Mouse (Mus musculus) forebrain, embryonic 14.5 days (tissue): Measurements from ENCODE around the gene Bcl7c. TPM values are rescaled to one million over a fixed set of nuclear protein-coding genes. Genes with fewer than 3 reads are reported as not detected.

Source experiments
- ATAC-seq: fragments of 200-750 bp; cut with Nextera tagmentation; 2 replicates; pipeline ENCODE4 v1.8.0; 2017; ENCODE audit warnings: mild to moderate bottlenecking, moderate library complexity
- DNase-seq: peaks from one replicate; pipeline ENCODE4 v3.0.0-alpha.2; 2015; ENCODE audit warnings: low spot score
- H3K27ac ChIP-seq: fragments of 300-500 bp; sonication (generic); 2 replicates; pipeline ENCODE4 v1.5.1; 2014; ENCODE audit warnings: low read depth, mild to moderate bottlenecking, control low read depth, low read length, moderate library complexity
- H3K27me3 ChIP-seq: fragments of 300-500 bp; sonication (generic); replicated peaks from 2 replicates; pipeline ENCODE4 v1.6.1; 2014; ENCODE audit warnings: low read length, control low read depth, mixed read lengths; ENCODE audit not compliant: control insufficient read depth, insufficient read depth
- H3K36me3 ChIP-seq: fragments of 300-500 bp; sonication (generic); 2 replicates; pipeline ENCODE4 v1.6.1; 2014; ENCODE audit warnings: low read length, control low read depth; ENCODE audit not compliant: control insufficient read depth, insufficient read depth
- H3K4me1 ChIP-seq: fragments of 300-500 bp; sonication (generic); 2 replicates; pipeline ENCODE4 v1.6.1; 2014; ENCODE audit warnings: antibody characterized with exemption, low read length, control low read depth; ENCODE audit not compliant: control insufficient read depth, insufficient read depth
- H3K4me2 ChIP-seq: fragments of 300-500 bp; sonication (generic); 2 replicates; pipeline ENCODE4 v1.6.1; 2014; ENCODE audit warnings: mild to moderate bottlenecking, control low read depth, low read length
- H3K4me3 ChIP-seq: fragments of 300-500 bp; sonication (generic); 2 replicates; pipeline ENCODE4 v1.5.1; 2014; ENCODE audit warnings: low read depth, low read length, control low read depth
- H3K9ac ChIP-seq: fragments of 300-500 bp; sonication (generic); 2 replicates; pipeline ENCODE4 v1.6.1; 2014; ENCODE audit warnings: mild to moderate bottlenecking, low read length, control low read depth, moderate library complexity
- H3K9me3 ChIP-seq: fragments of 300-500 bp; sonication (generic); replicated peaks from 2 replicates; pipeline ENCODE4 v1.6.1; 2016; ENCODE audit warnings: low read length, control low read depth, mixed read lengths; ENCODE audit not compliant: control insufficient read depth
- WGBS: fragments of 180-500 bp; shearing (Covaris S2); extraction: QIAGEN DNeasy Blood & Tissue Kit; methylation state at CpG from one replicate; pipeline ENCODE4 v1.1.7; 2014; 5-methylcytosine and 5-hydroxymethylcytosine counted together
- polyA plus RNA-seq: library from polyadenylated mRNA; unstranded; fragments of >200 nt; fragmentation: Nextera tagmentation; extraction: Ambion mirVana; gene quantifications from 2 replicates; pipeline ENCODE4 v1.2.1, GENCODE M21; 2014

The Bcl7c gene
- polyA plus RNA-seq: 40.8 and 45.7 TPM in 2 replicates

DNA sequence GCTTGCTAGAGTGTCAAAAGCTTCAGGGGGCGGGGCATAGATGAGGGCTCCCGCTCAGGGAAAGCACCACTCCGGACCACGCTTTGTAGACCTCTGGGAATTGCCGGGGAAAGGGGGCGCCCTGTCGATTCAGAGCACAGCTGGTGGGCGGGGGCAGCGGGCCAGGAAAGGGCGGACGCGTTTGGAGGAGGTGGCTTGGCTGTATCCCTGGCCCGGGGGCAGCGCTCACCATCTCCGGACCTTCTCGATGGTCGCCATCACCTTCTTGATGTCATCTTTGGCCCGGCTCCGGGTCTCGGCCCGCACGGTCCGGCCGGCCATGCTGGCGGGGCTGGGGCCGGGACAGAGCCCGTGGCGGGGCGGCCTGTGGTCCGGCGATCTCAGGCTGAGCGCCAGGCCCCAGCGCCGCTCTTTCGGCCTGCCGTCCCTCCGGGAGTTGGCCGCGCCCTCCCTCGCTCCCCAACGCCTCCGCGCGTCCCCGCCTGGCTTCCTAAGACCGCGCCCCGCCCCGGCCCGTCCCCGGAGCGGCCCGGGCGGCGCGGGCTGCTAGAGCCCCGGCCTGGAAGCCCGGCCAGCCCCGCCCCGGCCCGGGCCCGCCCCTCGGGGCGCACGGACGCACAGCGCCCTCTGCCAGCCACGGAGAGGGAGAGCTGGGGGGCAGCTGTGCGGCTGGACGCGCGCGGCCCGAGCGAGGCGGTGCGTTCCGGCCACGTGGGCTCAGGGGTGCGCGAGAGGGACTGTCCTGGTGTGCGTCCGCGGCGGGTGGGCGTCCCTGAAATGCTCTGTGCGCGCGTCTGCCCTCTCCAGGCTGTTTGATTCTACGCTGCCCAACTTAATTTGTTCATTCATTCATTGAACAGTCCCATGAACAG lies at the start of gene Bcl7c:
Gene Bcl7c, minus strand, starts transcription at position 727 of the 872 bp plus-strand sequence.
- peak; percentile 82 for ATAC-seq
- Histone ChIP-seq H3K27me3 (no peaks in the 10 kb centered on the region), H3K9me3 (no peaks in the 10 kb centered on the region), H3K4me2 (peak within 1 kb of the TSS; percentile 61), H3K27ac (peak within 1 kb of the TSS; percentile 95), H3K9ac (peak within 1 kb of the TSS; percentile 89), H3K4me1 (peaks cover 12% of the 10 kb centered on the region), H3K36me3 (peaks cover 25% of the 10 kb centered on the region), H3K4me3 (peak within 1 kb of the TSS; percentile 78)
- peak; percentile 93 for DNase-seq
- under 1% methylated on average over 48 of the region's 90 CpGs for WGBS

- H3K4me2 ChIP-seq: no peak overlapping the region
- ATAC-seq (no peak), DNase-seq (no peak)
- H3K9ac ChIP-seq: no peak overlapping the region
- no peaks in the 10 kb centered on the region for H3K9me3 ChIP-seq
- H3K27ac ChIP-seq: no peak overlapping the region
- H3K27me3 ChIP-seq: no peaks in the 10 kb centered on the region
- WGBS: 91% methylated on average over 7 of the region's 7 CpGs
- no peak overlapping the region for H3K4me3 ChIP-seq
- H3K36me3 ChIP-seq: peaks cover 100% of the 10 kb centered on the region
- H3K4me1 ChIP-seq: no peaks in the 10 kb centered on the region
These were observed 45.0 kb upstream of the Bcl7c start for GRCm38 (mm10) chr7:127753741-127754140.

GRCm38 (mm10) chr7:127753158-127753557 lies 44.4 kb upstream of the Bcl7c start:
- Histone ChIP-seq H3K4me3 (no peak overlapping the region), H3K27me3 (no peaks in the 10 kb centered on the region), H3K4me1 (no peaks in the 10 kb centered on the region), H3K27ac (no peak overlapping the region), H3K4me2 (no peak overlapping the region), H3K9me3 (no peaks in the 10 kb centered on the region), H3K36me3 (peaks cover 100% of the 10 kb centered on the region), H3K9ac (no peak overlapping the region)
- no peak for ATAC-seq
- no peak for DNase-seq
- 79% methylated on average over 5 of the region's 5 CpGs for whole genome bisulfite sequencing

- no peaks in the 10 kb centered on the region for H3K27me3 ChIP-seq
- H3K9me3 ChIP-seq: no peaks in the 10 kb centered on the region
- ATAC-seq (no peak), DNase-seq (no peak)
- H3K9ac ChIP-seq: no peak overlapping the region
- no peak overlapping the region for H3K27ac ChIP-seq
- H3K36me3 ChIP-seq: peaks cover 92% of the 10 kb centered on the region
- H3K4me1 ChIP-seq: peaks cover 6% of the 10 kb centered on the region; the same call in 1 of the 2 replicates
- 91% methylated on average over 27 of the region's 27 CpGs for WGBS
- no peak overlapping the region for H3K4me2 ChIP-seq
- no peak overlapping the region for H3K4me3 ChIP-seq
These were observed 43.3 kb upstream of the Bcl7c start for GRCm38 (mm10) chr7:127752069-127752468.

- H3K4me2 ChIP-seq: no peak overlapping the region
- H3K9ac ChIP-seq: no peak overlapping the region
- H3K4me1 ChIP-seq: peaks cover 6% of the 10 kb centered on the region; the same call in 1 of the 2 replicates
- ATAC-seq (no peak), DNase-seq (no peak)
- no peak overlapping the region for H3K27ac ChIP-seq
- H3K36me3 ChIP-seq: peaks cover 88% of the 10 kb centered on the region
- no peaks in the 10 kb centered on the region for H3K9me3 ChIP-seq
- H3K4me3 ChIP-seq: no peak overlapping the region
- WGBS: 95% methylated on average over 5 of the region's 5 CpGs
- no peaks in the 10 kb centered on the region for H3K27me3 ChIP-seq
These were observed 42.9 kb upstream of the Bcl7c start for GRCm38 (mm10) chr7:127751619-127752018.

GRCm38 (mm10) chr7:127750131-127751127 lies 41.7 kb upstream of the Bcl7c start:
- H3K9ac ChIP-seq: no peak overlapping the region
- H3K4me3 ChIP-seq: no peak overlapping the region
- no peaks in the 10 kb centered on the region for H3K27me3 ChIP-seq
- no peak overlapping the region for H3K4me2 ChIP-seq
- WGBS: 84% methylated on average over 19 of the region's 19 CpGs
- H3K4me1 ChIP-seq: peaks cover 6% of the 10 kb centered on the region; the same call in 1 of the 2 replicates
- H3K9me3 ChIP-seq: no peaks in the 10 kb centered on the region
- peaks cover 76% of the 10 kb centered on the region for H3K36me3 ChIP-seq
- DNase-seq (peak; percentile 42), ATAC-seq (no peak)
- no peak overlapping the region for H3K27ac ChIP-seq

GRCm38 (mm10) chr7:127748235-127748560 lies 39.5 kb upstream of the Bcl7c start:
- Histone ChIP-seq H3K4me3 (no peak overlapping the region), H3K9ac (no peak overlapping the region), H3K36me3 (peaks cover 54% of the 10 kb centered on the region), H3K9me3 (no peaks in the 10 kb centered on the region), H3K27ac (no peak overlapping the region), H3K4me2 (peak overlapping the region; percentile 89; the same call in 1 of the 2 replicates), H3K27me3 (no peaks in the 10 kb centered on the region), H3K4me1 (peaks cover 11% of the 10 kb centered on the region; the same call in 1 of the 2 replicates)
- 94% methylated on average over 28 of the region's 28 CpGs for WGBS
- DNase-seq (no peak), ATAC-seq (no peak)

GRCm38 (mm10) chr7:127747559-127748234 lies 39.0 kb upstream of the Bcl7c start:
- H3K27me3 ChIP-seq: no peaks in the 10 kb centered on the region
- H3K9ac ChIP-seq: peak overlapping the region; percentile 91
- H3K4me3 ChIP-seq: peak overlapping the region; percentile 87
- WGBS: 32% methylated on average over 6 of the region's 6 CpGs
- H3K4me1 ChIP-seq: peaks cover 11% of the 10 kb centered on the region; the same call in 1 of the 2 replicates
- peak overlapping the region; percentile 89 for H3K4me2 ChIP-seq
- H3K27ac ChIP-seq: peak overlapping the region; percentile 84; the same call in 1 of the 2 replicates
- H3K36me3 ChIP-seq: peaks cover 49% of the 10 kb centered on the region
- ATAC-seq (no peak), DNase-seq (no peak)
- H3K9me3 ChIP-seq: no peaks in the 10 kb centered on the region
